Mouse (Mus musculus): Measurements from ENCODE around the gene Reep3.

Reep3 gene

GRCm38 (mm10) chr10:67053475-67053874, 43.3 kb downstream of the Reep3 start:
- DNase-seq (ENCODE audit: low read depth, low spot score), result no peak

- DNase-seq (ENCODE audit: low read depth, low spot score), result no peak
These were observed 44.3 kb downstream of the Reep3 start for GRCm38 (mm10) chr10:67052429-67052828.

GRCm38 (mm10) chr10:67051466-67051865, 45.3 kb downstream of the Reep3 start:
- no peak for DNase-seq (ENCODE audit: low read depth, low spot score)

- no peak for DNase-seq (ENCODE audit: low read depth, low spot score)
These were observed 46.0 kb downstream of the Reep3 start for GRCm38 (mm10) chr10:67050766-67051165.

GRCm38 (mm10) chr10:67049621-67050020, 47.1 kb downstream of the Reep3 start:
- no peak for DNase-seq (ENCODE audit: low read depth, low spot score)

GRCm38 (mm10) chr10:67048871-67049615, 47.7 kb downstream of the Reep3 start:
- DNase-seq (ENCODE audit: low read depth, low spot score), result no peak

- DNase-seq (ENCODE audit: low read depth, low spot score), result peak; percentile 66
These were observed 48.8 kb downstream of the Reep3 start for GRCm38 (mm10) chr10:67047712-67048645.

- no peak for DNase-seq (ENCODE audit: low read depth, low spot score)
These were observed 51.4 kb downstream of the Reep3 start for GRCm38 (mm10) chr10:67045192-67045899.

GRCm38 (mm10) chr10:67044346-67044745, 52.4 kb downstream of the Reep3 start:
- no peak for DNase-seq (ENCODE audit: low read depth, low spot score)

- DNase-seq (ENCODE audit: low read depth, low spot score), result no peak
These were observed 53.5 kb downstream of the Reep3 start for GRCm38 (mm10) chr10:67043236-67043635.

GRCm38 (mm10) chr10:67040410-67040809, 56.3 kb downstream of the Reep3 start:
- DNase-seq (ENCODE audit: low read depth, low spot score), result no peak

GRCm38 (mm10) chr10:67039001-67039400, 57.7 kb downstream of the Reep3 start:
- DNase-seq (ENCODE audit: low read depth, low spot score), result peak; percentile 91

GRCm38 (mm10) chr10:67036542-67036941, 60.2 kb downstream of the Reep3 start:
- DNase-seq (ENCODE audit: low read depth, low spot score), result no peak

- no peak for DNase-seq (ENCODE audit: low read depth, low spot score)
These were observed 60.6 kb downstream of the Reep3 start for GRCm38 (mm10) chr10:67036141-67036540.

GRCm38 (mm10) chr10:67031186-67031585, 65.6 kb downstream of the Reep3 start:
- DNase-seq (ENCODE audit: low read depth, low spot score), result no peak

- DNase-seq (ENCODE audit: low read depth, low spot score), result peak; percentile 59
These were observed 67.4 kb downstream of the Reep3 start for GRCm38 (mm10) chr10:67029297-67029696.

GRCm38 (mm10) chr10:67026375-67026774, 70.4 kb downstream of the Reep3 start:
- DNase-seq (ENCODE audit: low read depth, low spot score), result no peak

GRCm38 (mm10) chr10:67025573-67026236, 71.0 kb downstream of the Reep3 start:
- DNase-seq (ENCODE audit: low read depth, low spot score), result peak; percentile 95

- DNase-seq (ENCODE audit: low read depth, low spot score), result peak; percentile 97
These were observed 72.4 kb downstream of the Reep3 start for GRCm38 (mm10) chr10:67024391-67024790.

- DNase-seq (ENCODE audit: low read depth, low spot score), result peak; percentile 72
These were observed 73.7 kb downstream of the Reep3 start for GRCm38 (mm10) chr10:67023092-67023491.

- DNase-seq (ENCODE audit: low read depth, low spot score), result no peak
These were observed 75.3 kb downstream of the Reep3 start for GRCm38 (mm10) chr10:67021494-67021893.
